Mouse (Mus musculus) layer of hippocampus, postnatal 36 days (tissue): Measurements from ENCODE around the gene Gm40193. TPM values are rescaled to one million over a fixed set of nuclear protein-coding genes. Genes with fewer than 3 reads are reported as not detected.
"Not testable (repeated sequence)": the region's sequence is repeated elsewhere in the genome, so short reads cannot be mapped to it uniquely, and the experiment has no call there.

Source experiments
- DNase-seq, 2 experiments: peaks; one replicate each; pipeline ENCODE4 v3.0.0; 2022
- total RNA-seq, 2 experiments: library from RNA; stranded (reverse); gene quantifications; 2 replicates each; pipeline ENCODE4 v1.2.3; 2021

Gene Gm40193
- total RNA-seq = not detected

GRCm38 (mm10) chr11:70532839-70533238 is at the start of gene Gm40193:
TSS of gene Gm40193 (minus strand) at chr11:70532939.
- DNase-seq = no peak

- DNase-seq = no peak
Measured at GRCm38 (mm10) chr11:70582196-70582595, 49.5 kb upstream of the Gm40193 start.

GRCm38 (mm10) chr11:70580921-70581320 is 48.2 kb upstream of the Gm40193 start:
- no peak for DNase-seq

- DNase-seq = no peak
Measured at GRCm38 (mm10) chr11:70580358-70580720, 47.6 kb upstream of the Gm40193 start.

DNA sequence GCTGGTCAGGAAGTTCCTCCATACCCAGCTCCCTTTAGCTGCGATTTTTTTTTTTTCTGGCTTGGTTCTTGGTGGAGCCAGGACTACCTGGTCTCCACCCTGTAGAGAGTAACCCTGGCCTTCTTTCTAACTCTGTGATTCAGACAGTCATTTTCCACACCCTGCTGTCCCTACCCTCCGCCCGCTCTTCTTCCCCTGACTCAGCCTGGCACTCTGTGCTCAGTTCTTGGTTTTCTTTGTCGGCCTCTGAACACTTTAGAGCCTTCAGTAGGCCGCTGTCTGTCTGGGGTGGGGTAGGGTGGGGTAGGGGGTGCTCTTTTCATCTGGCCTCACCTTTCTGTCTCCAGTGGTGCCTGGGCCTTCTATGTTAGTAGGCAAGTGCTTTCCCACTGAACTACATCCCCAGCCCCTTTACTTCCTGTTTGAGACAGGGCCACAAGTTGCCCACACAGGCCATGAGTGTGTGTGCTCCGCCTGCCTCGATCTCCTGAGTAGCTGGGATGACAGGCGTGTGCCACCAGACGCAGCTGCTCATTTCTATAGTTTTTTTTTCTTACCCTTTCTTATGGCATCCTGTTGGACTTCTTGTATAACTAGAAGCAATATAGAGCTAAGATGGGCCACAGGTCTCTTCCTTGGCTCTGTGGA is 47.1 kb upstream of the Gm40193 start:
- DNase-seq = no peak

DNA sequence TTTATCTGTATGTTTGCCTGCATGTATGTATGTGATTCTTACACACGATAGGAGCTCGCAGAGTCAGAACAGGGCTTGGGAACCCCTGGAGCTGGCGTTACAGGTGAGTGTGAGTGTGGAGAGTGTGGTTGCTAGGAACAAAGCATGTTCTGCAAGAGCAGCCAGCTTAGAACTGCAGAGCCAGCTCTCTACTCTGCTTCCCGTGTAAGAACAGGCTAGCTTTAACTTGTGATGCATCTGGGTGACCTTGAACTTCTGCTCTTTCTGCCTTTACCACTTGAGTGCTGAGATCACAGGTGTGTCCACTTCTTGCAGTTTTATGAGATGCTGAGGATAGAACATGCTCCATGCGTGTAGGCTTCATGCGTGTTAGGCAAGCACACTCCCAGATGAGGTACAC is 46.2 kb upstream of the Gm40193 start:
- no peak for DNase-seq

GRCm38 (mm10) chr11:70577201-70577600 is 44.5 kb upstream of the Gm40193 start:
- DNase-seq = no peak

GRCm38 (mm10) chr11:70573872-70574271 is 41.1 kb upstream of the Gm40193 start:
- DNase-seq = no peak

GRCm38 (mm10) chr11:70572348-70572902 is 39.7 kb upstream of the Gm40193 start:
- no peak for DNase-seq

DNA sequence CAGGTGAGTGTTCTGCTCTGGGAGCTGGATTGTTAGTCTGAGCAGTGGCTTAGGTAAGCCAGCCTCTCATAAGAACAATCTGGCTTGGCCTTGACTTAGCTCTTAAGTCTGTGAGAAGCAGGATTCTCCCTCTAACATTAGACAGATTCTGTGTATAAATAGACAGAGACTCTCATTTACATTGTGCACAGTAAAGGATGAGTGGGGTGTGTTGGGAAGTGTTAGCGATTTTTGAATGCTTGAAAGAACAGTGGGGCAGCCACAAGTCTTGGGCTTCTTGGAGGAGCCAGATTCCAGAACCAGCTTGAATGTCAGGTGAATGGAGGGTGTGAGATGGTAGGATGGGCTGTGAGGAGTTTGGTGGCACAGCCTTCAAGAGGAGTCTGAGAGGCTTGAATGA is 38.9 kb upstream of the Gm40193 start:
- DNase-seq = no peak

DNA sequence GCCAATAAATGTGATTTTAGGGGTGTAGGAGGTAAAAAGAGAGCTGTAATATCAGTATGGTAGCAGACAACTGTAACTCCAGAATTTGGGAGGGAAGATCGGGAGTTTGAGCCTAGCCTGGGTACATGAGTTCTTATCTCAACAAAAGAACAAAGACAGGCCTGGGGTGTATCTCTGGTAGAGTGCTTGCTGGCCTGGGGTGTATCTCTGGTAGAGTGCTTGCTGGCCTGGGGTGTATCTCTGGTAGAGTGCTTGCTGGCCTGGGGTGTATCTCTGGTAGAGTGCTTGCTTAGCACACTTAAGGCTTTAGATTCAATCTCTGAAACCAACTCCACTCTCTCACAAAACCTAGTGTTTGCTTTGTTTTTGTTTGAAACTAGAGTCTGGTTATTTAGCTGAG is 37.9 kb upstream of the Gm40193 start:
- not testable (repeated sequence) for DNase-seq

- no peak for DNase-seq
Measured at GRCm38 (mm10) chr11:70566586-70566985, 33.8 kb upstream of the Gm40193 start.

DNA sequence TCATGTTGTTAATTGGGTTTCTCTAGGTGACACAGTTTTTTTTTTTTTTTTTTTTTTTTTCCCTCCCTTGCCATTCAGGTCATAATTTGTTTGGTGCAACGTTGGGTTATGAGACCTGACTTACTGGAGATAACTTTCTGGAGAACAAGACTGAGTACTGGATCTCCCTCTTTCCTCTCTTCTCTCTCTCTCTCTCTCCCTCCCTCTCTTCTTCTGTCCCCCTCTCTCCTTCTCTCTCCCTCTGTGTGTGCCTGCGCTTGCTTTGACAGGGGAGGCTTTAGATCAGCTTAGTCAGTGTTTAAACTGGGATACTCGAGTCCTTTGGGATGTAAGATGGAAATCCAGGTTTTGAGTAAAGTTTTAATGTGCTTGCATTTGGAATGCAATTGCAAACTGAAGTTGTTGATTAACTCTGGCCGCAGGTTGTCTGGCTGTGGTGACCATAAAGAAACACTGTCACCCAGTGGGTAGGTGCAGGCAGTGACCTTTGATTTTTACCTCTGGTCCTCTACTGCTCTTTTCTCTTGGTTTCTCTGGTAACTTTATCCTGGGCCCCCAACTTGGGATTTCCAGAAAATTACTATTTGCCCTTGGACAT is 31.6 kb upstream of the Gm40193 start:
- DNase-seq = no peak

GRCm38 (mm10) chr11:70563470-70564275 is 30.9 kb upstream of the Gm40193 start:
- peak in 1 of 2 experiments; percentile 30 for DNase-seq

DNA sequence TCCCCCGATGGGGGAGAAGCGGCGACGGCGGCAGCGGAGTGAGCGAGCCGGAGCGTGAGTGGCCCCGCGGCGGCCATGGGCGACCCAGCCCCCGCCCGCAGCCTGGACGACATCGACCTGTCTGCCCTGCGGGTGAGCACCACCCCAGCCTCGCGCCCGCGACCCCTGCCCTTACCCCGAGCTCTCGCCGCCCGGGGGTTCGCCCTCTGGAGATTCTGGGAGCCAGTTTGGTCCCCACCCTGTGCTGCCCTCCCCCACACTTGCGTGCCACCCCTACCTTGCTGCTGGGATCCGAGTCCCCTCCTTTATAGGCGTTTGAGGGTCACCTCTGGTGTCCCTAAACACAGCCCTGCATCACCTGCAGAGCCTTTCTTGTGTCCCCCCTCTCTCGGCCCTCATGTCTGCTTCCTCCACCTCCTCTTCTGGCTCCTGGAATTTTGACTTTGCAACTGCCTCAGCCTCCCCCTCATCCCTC is 30.3 kb upstream of the Gm40193 start:
- DNase-seq = no peak

GRCm38 (mm10) chr11:70562287-70562994 is 29.7 kb upstream of the Gm40193 start, which contains the start of gene Mink1:
TSS of gene Mink1 (plus strand) at chr11:70562881.
- peak; percentile 88 to 91 for DNase-seq

DNA sequence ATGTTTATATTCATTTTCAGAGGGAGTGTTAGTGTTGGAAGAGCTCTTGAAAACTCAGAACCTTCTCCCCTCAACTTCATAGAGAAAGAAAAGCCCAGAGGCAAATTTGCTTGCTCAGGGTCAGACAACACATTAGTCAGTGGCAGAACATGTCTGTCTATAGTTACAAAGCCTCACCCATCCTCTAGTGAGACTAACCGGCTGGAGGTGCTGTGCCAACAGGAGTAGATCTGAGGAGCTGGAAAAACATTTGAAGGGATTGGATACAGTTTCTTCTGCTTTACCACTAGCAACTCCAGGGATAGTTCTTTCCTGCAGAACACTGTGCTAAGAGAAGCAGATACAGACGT is 29.2 kb upstream of the Gm40193 start:
- no peak for DNase-seq

- DNase-seq = no peak
Measured at GRCm38 (mm10) chr11:70557545-70557944, 24.8 kb upstream of the Gm40193 start.

DNA sequence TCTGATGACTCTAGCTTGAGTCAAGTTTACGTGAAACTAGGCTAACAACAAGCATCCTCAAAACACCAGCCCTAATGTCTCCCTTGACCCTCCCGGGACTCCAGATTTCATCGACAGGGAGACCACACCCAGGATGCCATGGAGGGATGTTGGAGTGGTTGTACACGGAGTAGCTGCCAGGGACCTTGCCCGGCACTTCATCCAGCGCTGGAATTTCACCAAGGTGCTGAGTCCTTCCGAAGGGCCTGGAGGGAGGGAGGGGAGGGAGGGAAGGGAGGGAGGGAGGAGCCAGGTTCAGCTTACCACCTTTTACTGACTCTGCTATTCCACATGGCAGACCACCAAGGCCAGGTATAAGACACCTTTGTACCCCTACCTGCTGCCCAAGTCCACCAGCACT is 21.2 kb upstream of the Gm40193 start:
- no peak for DNase-seq

- DNase-seq = no peak
Measured at GRCm38 (mm10) chr11:70551526-70551925, 18.8 kb upstream of the Gm40193 start.

- DNase-seq = no peak
Measured at GRCm38 (mm10) chr11:70544496-70544895, 11.8 kb upstream of the Gm40193 start.

GRCm38 (mm10) chr11:70541415-70541814 is 8.7 kb upstream of the Gm40193 start:
- peak in 1 of 2 experiments; percentile 21 for DNase-seq

DNA sequence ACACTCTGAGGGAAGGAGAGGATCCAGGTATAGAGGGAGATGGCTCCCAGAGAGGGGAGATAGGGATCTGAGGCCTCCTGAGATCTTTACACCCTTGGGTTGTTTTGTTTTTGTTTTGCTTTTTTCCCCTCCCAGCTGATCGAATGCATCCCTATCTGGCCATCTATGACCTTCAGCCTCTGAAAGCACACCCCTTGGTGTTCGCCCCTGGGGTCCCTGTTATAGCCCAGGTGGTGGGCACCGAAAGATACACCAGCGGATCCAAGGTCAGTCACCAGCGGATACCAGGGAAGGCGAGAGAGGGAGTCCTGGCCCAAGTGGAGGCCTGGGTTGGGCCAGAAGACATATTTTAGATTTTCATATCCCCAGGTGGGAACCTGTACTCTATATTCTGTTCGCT is 8.2 kb upstream of the Gm40193 start:
- DNase-seq = no peak
